Mouse (Mus musculus): Measurements from ENCODE around the gene Adra1d. TPM values are rescaled to one million over a fixed set of nuclear protein-coding genes. Genes with fewer than 3 reads are reported as not detected.

Gene Adra1d
- polyA plus RNA-seq, 1 experiment from 2014 or later: 0.62 TPM

DNA sequence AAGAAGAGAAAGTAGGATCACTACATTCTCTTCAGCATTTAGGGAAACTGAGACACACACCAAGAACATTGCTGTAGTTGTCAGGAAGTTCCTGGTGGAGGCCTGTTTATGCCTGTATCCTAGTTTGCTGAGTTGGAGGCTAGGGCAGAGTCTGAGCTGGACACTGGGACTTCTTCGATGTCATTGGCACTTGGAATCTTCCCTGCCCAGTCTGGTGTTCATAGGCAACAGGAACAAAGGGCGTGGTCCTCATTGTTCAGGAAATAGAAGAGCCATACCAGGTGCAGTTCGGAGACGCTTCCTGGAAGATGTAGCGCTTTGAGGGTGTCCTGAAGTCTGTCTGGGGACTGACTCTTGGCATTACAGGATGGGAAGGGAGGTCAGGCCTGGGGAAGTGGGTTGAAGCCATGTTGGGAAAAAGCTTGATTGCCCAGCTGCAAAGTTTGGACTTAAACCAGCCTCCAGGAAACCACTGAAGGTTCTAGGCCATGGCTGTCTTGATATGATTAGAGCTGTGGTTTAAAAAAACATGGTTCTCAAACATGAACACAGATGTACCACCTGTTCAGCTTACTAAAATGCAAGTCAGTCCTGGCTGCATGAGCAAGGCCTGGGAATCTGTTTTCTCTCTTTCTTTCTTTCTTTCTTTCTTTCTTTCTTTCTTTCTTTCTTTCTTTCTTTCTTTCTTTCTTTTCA, 65.8 kb downstream of the Adra1d start:
- Histone ChIP-seq H3K27me3 (no peaks in the 10 kb centered on the region), H3K27ac (no peak overlapping the region), H3K4me3 (no peak overlapping the region), H3K9me3 (replicated peaks) (no peaks in the 10 kb centered on the region), H3K9ac (no peak overlapping the region), H3K4me1 (replicated peaks) (peaks cover 39% of the 10 kb centered on the region), H3K36me3 (no peaks in the 10 kb centered on the region), H3K4me2 (no peak overlapping the region)
- no peak for ATAC-seq (replicated peaks; ENCODE audit: insufficient number of reproducible peaks, insufficient read depth, low FRiP score, low read depth)
- WGBS: 77% methylated on average over 5 of the region's 5 CpGs

Other genes starting within 250 kb of the Adra1d start
- gene Rnf24, start 209.4 kb downstream of the Adra1d start, polyA plus RNA-seq (2015; fragmentation: Nextera tagmentation; extraction: Ambion mirVana): 2.0 and 2.3 TPM in 2 replicates
- 28.4 and 33.7 TPM in 2 replicates for gene Smox, start 70.8 kb downstream of the Adra1d start, polyA plus RNA-seq (2015; fragmentation: Nextera tagmentation; extraction: Ambion mirVana)